Mouse (Mus musculus): ENCODE results near the gene Prickle3.
"Not testable (repeated sequence)": the region's sequence is repeated elsewhere in the genome, so short reads cannot be mapped to it uniquely, and the experiment has no call there.

Prickle3 gene

DNA sequence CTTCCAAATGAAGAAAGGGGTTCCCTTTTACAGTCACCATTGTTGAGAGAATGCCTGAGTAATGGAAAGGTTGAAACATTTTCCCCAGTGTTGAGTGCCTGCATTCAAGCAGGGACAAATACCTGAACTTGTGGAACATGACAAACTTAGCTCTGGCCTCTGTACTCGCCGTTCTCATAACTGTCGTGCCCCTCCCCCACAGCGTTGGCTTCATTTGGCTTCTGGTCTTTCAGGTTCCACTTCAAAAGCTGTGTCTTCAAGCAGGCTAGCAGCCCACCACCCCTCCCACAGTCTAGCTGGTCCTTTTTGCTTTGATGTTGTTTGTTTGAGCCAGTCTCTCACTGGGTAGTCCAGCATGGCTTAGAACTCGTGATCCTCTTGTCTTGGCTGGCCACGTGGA is 15.7 kb downstream of the Prickle3 start:
- no peak for DNase-seq (ENCODE audit: low spot score)

DNA sequence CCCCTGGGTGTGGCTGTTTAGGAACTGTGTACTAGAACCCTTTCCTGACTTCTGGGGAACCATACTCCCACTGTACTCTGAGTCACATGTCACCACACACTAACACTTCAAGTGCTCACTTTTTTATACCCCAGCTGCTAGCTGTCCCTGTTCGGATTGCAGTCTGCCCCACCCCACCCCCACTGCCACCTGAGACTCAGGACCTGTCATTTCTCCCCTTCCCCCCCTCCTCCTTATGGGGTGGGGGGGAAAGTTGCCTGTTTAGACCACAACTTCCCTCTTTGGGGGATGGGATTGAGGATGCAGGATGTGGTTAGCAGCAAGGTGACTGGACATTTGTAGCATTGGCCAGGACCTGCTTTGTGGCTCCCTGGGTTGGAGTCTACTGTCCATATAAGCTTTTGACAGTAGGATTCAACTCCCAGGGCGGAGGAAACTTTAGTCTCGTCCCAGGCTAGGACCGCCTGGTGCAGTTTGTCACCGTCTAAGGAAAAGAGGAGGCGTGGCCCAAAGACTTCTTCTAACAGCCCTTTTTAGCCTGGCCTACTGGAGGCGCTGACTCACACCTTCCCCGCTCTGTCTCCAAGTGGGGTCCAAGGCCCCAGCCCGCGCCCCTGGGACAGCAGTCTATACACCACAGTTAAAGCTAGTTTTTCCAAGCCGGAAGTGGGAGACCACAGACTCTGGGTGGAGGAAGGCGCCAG is 16.7 kb downstream of the Prickle3 start:
- DNase-seq (ENCODE audit: low spot score) = no peak

DNA sequence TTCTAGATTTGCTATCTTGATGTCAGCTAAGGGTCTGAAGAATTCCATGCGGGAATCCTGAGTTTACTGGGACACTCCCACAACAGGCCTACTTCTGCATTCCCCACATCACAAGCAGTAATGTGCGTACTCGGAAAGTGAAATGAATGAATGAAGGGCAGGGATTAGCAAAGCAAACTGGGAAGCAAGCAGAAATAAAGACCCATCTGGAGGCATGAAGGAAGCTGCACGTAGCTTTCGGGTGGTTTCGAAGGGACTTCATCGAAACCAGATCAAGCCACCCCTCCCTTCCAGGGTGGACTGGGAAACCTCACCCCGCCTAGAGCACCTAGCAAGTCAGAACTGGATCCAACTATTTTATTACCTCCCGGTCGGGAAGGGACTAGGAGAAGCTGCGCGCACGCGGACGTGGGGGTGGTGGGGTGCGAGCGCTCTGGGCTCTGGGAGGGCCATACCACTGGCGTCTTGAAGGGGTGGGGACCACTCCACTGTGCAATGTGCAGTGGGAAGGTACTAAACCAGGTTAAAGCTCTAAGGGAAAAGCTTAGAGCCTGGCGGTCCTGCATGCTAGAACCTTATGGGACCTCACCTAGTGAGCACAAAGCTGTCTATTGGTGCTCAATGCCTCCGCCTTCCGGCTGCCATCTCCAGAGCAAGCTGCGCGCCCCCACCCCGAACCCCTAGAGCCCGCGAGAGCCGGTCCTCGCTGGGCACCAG is 17.4 kb downstream of the Prickle3 start:
- no peak for DNase-seq (ENCODE audit: low spot score)

- DNase-seq (ENCODE audit: low spot score) = no peak
Observed at GRCm38 (mm10) chrX:7675001-7675380, 17.9 kb downstream of the Prickle3 start.

DNA sequence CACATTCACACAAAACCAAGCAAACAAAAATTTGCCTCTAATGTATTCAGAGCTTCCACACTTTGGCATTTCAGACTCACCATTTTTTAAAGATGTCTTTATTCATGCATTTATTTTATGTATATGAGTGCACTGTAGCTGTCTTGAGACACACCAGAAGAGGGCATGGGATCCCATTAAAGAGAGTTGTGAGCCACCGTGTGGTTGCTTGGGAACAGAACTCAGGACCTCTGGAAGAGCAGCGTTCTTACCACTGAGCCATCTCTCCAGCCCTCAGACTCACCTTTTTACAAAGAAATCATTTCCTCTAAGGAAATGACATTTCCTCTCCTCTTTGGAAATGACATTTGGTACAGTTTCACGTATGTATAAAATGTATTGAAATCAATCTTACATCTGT is 21.9 kb downstream of the Prickle3 start:
- no peak for DNase-seq (ENCODE audit: low spot score)

DNA sequence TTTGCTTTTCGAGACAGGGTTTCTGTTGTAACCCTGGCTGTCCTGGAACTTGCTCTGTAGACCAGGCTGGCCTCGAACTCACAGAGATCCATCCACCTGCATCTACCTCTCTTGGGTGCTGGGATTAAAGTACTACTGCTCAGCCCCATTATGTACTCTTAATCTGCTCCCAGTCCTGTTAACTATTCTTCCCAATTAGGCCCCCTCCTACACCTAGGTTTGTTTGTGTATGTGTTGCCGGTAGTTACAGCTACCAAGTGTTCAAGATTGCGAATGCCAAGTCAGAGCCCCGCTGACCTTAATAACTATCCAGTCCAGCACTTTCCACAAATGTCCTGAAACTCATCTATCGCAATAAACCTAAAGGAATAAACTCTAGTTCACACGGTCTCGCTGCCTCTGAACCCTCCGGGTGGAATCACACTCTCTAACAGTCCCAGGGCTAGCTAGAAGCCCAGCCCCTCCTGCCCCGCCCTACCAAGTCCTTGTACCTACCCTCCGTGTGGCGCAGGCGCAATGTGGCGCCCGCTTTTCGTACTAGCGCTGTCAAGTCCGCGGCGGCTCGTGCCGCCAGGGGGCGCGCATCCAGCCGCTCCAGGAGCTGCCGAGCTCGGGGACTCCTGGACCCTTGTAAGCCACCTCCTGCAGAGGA is 22.5 kb downstream of the Prickle3 start:
- peak; percentile 52 for DNase-seq (ENCODE audit: low spot score)

DNA sequence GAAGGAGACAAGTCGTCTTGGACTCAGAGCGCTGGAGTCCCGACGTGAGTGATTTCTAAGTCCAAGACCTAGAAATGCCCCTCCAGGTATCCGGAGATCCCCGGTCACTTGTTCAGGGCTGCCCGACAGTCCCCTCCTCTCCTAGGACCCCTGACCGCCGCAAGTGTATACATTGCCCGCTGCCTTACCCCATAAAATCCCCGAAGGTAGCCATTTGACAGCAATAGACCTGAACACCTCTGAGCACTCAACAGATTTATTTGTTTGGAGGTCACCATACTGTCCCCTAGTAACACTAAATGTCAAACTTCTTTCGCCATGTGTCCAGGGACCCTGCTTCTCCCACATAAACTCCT is 23.0 kb downstream of the Prickle3 start:
- no peak for DNase-seq (ENCODE audit: low spot score)

GRCm38 (mm10) chrX:7680864-7681263 is 23.8 kb downstream of the Prickle3 start, which contains the start of gene Magix:
Magix (minus strand) TSS chrX:7681251.
- no peak for DNase-seq (ENCODE audit: low spot score)

- DNase-seq (ENCODE audit: low spot score) = no peak
Observed at GRCm38 (mm10) chrX:7688321-7688720, 31.3 kb downstream of the Prickle3 start.

- DNase-seq (ENCODE audit: low spot score) = no peak
Observed at GRCm38 (mm10) chrX:7690486-7690885, 33.4 kb downstream of the Prickle3 start.

DNA sequence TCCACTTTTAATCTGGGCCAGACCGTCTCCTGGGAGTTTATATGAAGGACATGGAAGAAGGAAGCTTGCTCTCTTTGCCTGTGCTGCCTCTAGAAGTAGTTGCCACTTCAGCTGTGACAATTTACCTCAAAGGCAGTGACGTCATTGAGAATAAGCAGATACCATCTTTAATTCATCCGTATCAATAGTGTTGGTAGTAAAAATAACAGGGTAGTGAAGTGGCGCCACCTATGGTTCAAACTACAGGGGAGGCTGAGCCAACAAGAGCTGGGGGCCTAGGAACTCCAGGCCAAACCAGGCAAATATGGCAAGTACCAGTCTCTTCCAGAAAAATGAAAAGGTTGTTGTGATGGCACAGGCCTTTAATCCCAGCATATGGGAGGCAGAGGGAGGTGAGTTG is 35.8 kb downstream of the Prickle3 start:
- DNase-seq (ENCODE audit: low spot score) = no peak

GRCm38 (mm10) chrX:7696520-7696919 is 39.5 kb downstream of the Prickle3 start:
- no peak for DNase-seq (ENCODE audit: low spot score)

DNA sequence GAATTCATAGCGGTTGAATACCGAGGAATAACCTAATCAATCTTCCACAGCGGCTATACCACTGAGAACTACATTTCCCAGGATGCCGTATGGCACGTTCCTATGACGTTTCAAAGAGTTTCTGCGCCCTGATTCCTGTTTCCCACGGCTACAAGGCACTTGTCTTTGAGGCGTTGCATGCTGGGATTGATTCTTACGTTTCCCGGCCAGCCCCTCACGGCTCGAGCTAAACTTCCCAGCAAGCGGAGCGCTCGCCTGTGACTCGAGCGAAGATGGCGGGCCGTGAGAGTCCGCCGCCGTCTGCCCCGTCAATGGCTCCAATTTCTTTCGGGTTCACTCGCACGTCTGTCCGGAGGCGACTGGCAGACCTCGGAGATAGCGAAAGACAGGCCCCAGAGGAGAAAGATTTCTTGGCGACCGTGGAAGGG is 39.9 kb downstream of the Prickle3 start, which contains the start of gene Gpkow:
Gene Gpkow (plus strand): TSS at position 178 of the 428 bp plus-strand sequence.
- peak; percentile 73 for DNase-seq (ENCODE audit: low spot score)

DNA sequence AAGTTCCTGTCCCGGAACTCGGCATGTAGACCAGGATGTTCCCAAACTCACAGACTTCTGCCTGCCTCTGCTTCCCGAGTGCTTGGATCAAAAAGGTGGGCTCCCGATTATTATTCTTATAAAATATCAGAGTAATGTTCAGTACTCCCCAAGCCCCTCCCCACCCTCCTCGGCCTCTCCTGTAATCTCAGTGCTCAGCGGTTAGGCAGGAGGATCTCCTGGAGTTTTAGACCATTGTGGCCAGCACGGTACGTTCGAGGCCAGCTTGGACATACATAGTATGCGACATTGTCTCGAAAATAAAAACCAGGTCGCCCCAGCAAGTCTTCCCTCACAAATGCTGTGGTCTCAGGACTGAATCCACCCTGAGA is 56.7 kb downstream of the Prickle3 start:
- DNase-seq (ENCODE audit: low spot score) = not testable (repeated sequence)

DNA sequence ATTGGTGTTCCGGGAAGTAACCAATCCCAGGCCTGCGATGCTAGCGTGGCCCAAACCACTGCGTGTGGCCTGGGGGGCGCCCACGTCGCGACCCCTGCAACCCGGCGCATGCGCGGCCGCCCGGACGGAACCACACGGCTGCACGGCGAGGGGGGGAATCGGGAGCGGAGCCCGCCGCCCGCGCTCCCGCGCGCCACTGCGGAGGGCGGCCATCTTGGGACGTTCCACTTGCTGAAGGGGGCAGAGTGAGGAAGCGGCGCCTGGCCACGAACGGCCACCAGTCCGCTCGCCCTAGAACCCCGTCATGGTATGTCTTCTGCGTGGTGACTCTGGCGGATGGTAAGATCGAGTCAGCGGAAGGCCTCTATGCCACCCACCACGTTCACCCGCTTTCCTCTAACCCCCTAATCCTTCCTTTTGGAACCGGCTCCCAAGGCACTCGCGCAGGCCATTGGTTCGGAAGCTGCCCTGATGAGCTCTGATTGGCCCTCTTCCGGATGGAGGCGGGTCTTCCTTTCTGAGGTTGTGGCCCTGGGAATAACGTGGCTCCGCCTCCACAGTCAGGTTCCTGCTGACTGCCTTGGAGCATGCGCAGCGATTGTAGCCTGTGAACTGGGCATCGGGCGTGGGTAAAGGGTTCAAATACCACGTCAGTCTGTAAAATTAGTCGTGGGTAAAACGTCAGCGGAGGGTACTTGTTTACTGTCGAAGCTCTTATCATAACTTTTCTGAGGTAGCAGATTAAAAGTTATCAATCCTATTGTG is 57.3 kb downstream of the Prickle3 start, which contains the start of gene Wdr45:
Gene Wdr45 (plus strand): TSS at position 199 of the 765 bp plus-strand sequence.
- peak; percentile 91 for DNase-seq (ENCODE audit: low spot score)

DNA sequence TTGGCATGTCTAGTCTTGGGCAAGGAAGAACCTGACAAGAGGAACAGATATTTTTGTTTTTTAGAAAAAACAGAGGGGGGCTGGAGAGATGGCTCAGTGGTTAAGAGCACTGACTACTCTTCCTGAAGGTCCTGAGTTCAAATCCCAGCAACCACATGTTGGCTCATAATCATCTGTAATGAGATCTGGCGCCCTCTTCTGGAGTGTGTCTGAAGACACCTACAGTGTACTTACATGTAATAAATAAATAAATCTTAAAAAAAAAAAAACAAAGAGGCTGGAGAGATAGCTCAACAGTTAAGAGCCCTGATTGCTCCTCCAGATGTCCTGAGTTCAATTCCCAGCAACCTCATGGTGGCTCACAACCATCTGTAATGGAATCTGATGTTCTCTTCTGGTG is 59.0 kb downstream of the Prickle3 start:
- not testable (repeated sequence) for DNase-seq (ENCODE audit: low spot score)
